Mouse (Mus musculus): ENCODE measurements around the gene Olfr1420.
"Not testable (repeated sequence)": the region's sequence is repeated elsewhere in the genome, so short reads cannot be mapped to it uniquely, and the experiment has no call there.

Gene Olfr1420

GRCm38 (mm10) chr19:11886265-11886664 is at the start of gene Olfr1420:
Olfr1420 (plus strand) TSS chr19:11886565.
- DNase-seq (ENCODE audit: extremely low read depth, low read depth) = no peak

- no peak for DNase-seq (ENCODE audit: extremely low read depth, low read depth)
These were observed 47.2 kb upstream of the Olfr1420 start, which contains the start of gene Olfr1417 for GRCm38 (mm10) chr19:11839119-11839518. Olfr1417 (minus strand) TSS chr19:11839219.

- no peak for DNase-seq (ENCODE audit: extremely low read depth, low read depth)
These were observed 40.0 kb upstream of the Olfr1420 start for GRCm38 (mm10) chr19:11846333-11846732.

GRCm38 (mm10) chr19:11852652-11853051 is 33.7 kb upstream of the Olfr1420 start:
- peak; percentile 49 for DNase-seq (ENCODE audit: extremely low read depth, low read depth)

- no peak for DNase-seq (ENCODE audit: extremely low read depth, low read depth)
These were observed 31.5 kb upstream of the Olfr1420 start for GRCm38 (mm10) chr19:11854821-11855220.

GRCm38 (mm10) chr19:11856506-11856905 is 29.9 kb upstream of the Olfr1420 start:
- DNase-seq (ENCODE audit: extremely low read depth, low read depth) = no peak

- no peak for DNase-seq (ENCODE audit: extremely low read depth, low read depth)
These were observed 25.4 kb upstream of the Olfr1420 start, which contains the start of gene Olfr1418 for GRCm38 (mm10) chr19:11860966-11861365. Olfr1418 (minus strand) TSS chr19:11861066.

GRCm38 (mm10) chr19:11867837-11868236 is 18.5 kb upstream of the Olfr1420 start:
- no peak for DNase-seq (ENCODE audit: extremely low read depth, low read depth)

GRCm38 (mm10) chr19:11875006-11875405 is 11.4 kb upstream of the Olfr1420 start, which contains the start of gene Olfr1419:
Olfr1419 (minus strand) TSS chr19:11875106.
- DNase-seq (ENCODE audit: extremely low read depth, low read depth) = no peak

GRCm38 (mm10) chr19:11878404-11878803 is 8.0 kb upstream of the Olfr1420 start:
- not testable (repeated sequence) for DNase-seq (ENCODE audit: extremely low read depth, low read depth)

- no peak for DNase-seq (ENCODE audit: extremely low read depth, low read depth)
These were observed 24.7 kb downstream of the Olfr1420 start for GRCm38 (mm10) chr19:11911021-11911420.

- DNase-seq (ENCODE audit: extremely low read depth, low read depth) = no peak
These were observed 25.2 kb downstream of the Olfr1420 start for GRCm38 (mm10) chr19:11911603-11912002.

GRCm38 (mm10) chr19:11912037-11912532 is 25.7 kb downstream of the Olfr1420 start, which contains the start of gene Patl1:
Patl1 (plus strand) TSS chr19:11912399.
- DNase-seq (ENCODE audit: extremely low read depth, low read depth) = peak; percentile 92

- no peak for DNase-seq (ENCODE audit: extremely low read depth, low read depth)
These were observed 26.3 kb downstream of the Olfr1420 start for GRCm38 (mm10) chr19:11912533-11913121.

- DNase-seq (ENCODE audit: extremely low read depth, low read depth) = no peak
These were observed 29.4 kb downstream of the Olfr1420 start for GRCm38 (mm10) chr19:11915804-11916203.

GRCm38 (mm10) chr19:11922068-11922467 is 35.7 kb downstream of the Olfr1420 start:
- no peak for DNase-seq (ENCODE audit: extremely low read depth, low read depth)

GRCm38 (mm10) chr19:11922515-11922914 is 36.1 kb downstream of the Olfr1420 start:
- not testable (repeated sequence) for DNase-seq (ENCODE audit: extremely low read depth, low read depth)

GRCm38 (mm10) chr19:11926380-11926779 is 40.0 kb downstream of the Olfr1420 start:
- no peak for DNase-seq (ENCODE audit: extremely low read depth, low read depth)

GRCm38 (mm10) chr19:11928025-11928748 is 41.8 kb downstream of the Olfr1420 start:
- peak; percentile 95 for DNase-seq (ENCODE audit: extremely low read depth, low read depth)

GRCm38 (mm10) chr19:11946460-11946859 is 60.1 kb downstream of the Olfr1420 start:
- not testable (repeated sequence) for DNase-seq (ENCODE audit: extremely low read depth, low read depth)
